Mouse (Mus musculus) C2C12 (cell line): ENCODE measurements around the gene Mcub. TPM values are rescaled to one million over a fixed set of nuclear protein-coding genes. Genes with fewer than 3 reads are reported as not detected.

ENCODE experiments used
- H3K27me3 ChIP-seq: one replicate; pipeline ENCODE4 v1.6.1; 2011; ENCODE audit not compliant: control insufficient read depth, insufficient read depth, insufficient read length
- H3K36me3 ChIP-seq: one replicate; pipeline ENCODE4 v1.6.1; 2011; ENCODE audit not compliant: control insufficient read depth, insufficient read depth
- H3K4me3 ChIP-seq: one replicate; pipeline ENCODE4 v1.5.1; 2011; ENCODE audit warnings: mild to moderate bottlenecking, control low read depth; ENCODE audit not compliant: poor library complexity, insufficient read depth, severe bottlenecking
- H3K79me2 ChIP-seq: one replicate; pipeline ENCODE4 v1.6.1; 2011; ENCODE audit not compliant: control insufficient read depth, insufficient read depth
- H3K79me3 ChIP-seq: one replicate; pipeline ENCODE4 v1.6.1; 2011; ENCODE audit warnings: low read depth, control low read depth
- H3ac ChIP-seq: one replicate; pipeline ENCODE3; 2011; ENCODE audit warnings: low read depth; ENCODE audit not compliant: control insufficient read depth, insufficient read length
- CEBPB ChIP-seq: IDR thresholded peaks from one replicate; pipeline ENCODE4 v1.6.1; 2011; ENCODE audit warnings: low read depth, mild to moderate bottlenecking, control low read depth, moderate library complexity
- CTCF ChIP-seq: IDR thresholded peaks from one replicate; pipeline ENCODE4 v1.5.1; 2011; ENCODE audit not compliant: control insufficient read depth, insufficient read depth, insufficient read length
- FOSL1 ChIP-seq: IDR thresholded peaks from one replicate; pipeline ENCODE4 v1.8.0; 2011; ENCODE audit warnings: mild to moderate bottlenecking, low read length; ENCODE audit not compliant: poor library complexity, insufficient read depth, severe bottlenecking
- MAX ChIP-seq: IDR thresholded peaks from one replicate; pipeline ENCODE4 v1.6.1; 2011; ENCODE audit warnings: mild to moderate bottlenecking, control low read depth
- MYOD1 ChIP-seq: IDR thresholded peaks from one replicate; pipeline ENCODE4 v1.6.1; 2011; ENCODE audit warnings: low read depth; ENCODE audit not compliant: control insufficient read depth, insufficient read length
- MYOG ChIP-seq: IDR thresholded peaks from one replicate; pipeline ENCODE4 v1.6.1; 2011; ENCODE audit not compliant: control insufficient read depth, insufficient read length; ENCODE audit errors: extremely low read depth
- USF1 ChIP-seq: IDR thresholded peaks from one replicate; pipeline ENCODE4 v1.6.1; 2011; ENCODE audit warnings: low read depth, mild to moderate bottlenecking, control low read depth, moderate library complexity
- long read RNA-seq, 2 experiments: library from polyadenylated mRNA; unstranded; transcript quantifications; one replicate each; pipeline ENCODE4 v2.0.0; 2019 to 2020
- polyA plus RNA-seq: library from polyadenylated mRNA; unstranded; fragments of >200 nt; fragmentation: generic; extraction: Trizol; gene quantifications from one replicate; pipeline ENCODE4 v1.2.1, GENCODE M21; 2012; ENCODE audit warnings: missing spikeins

The Mcub gene
- polyA plus RNA-seq = 11.0 TPM
- long read RNA-seq, experiment 1, transcript Mcub-201 (8 exons, 1,318 nt) = major isoform, 41 of 58 reads
- long read RNA-seq, experiment 1, transcript Mcub-204 (7 exons, 1,005 nt) = minor isoform, 5 of 58 reads
- long read RNA-seq, experiment 1, partial matches to known transcripts = 6 of 58 reads
- long read RNA-seq, experiment 1, other reads (novel, unspliced or antisense) = 6 of 58 reads
- long read RNA-seq, experiment 2, transcript Mcub-201 (8 exons, 1,318 nt) = major isoform, 38 of 46 reads
- long read RNA-seq, experiment 2, partial matches to known transcripts = 0 of 46 reads
- long read RNA-seq, experiment 2, other reads (novel, unspliced or antisense) = 7 of 46 reads

GRCm38 (mm10) chr3:129969432-129970395 lies at the start of gene Mcub:
Gene Mcub, minus strand, starts transcription at chr3:129970206.
- Histone ChIP-seq H3K27me3 (no peaks in the 10 kb centered on the region), H3K79me2 (no peaks in the 10 kb centered on the region), H3K4me3 (peak within 1 kb of the TSS; percentile 23), H3K79me3 (no peaks in the 10 kb centered on the region), H3K36me3 (no peaks in the 10 kb centered on the region), H3ac (peak within 1 kb of the TSS; percentile 61)
- TF ChIP-seq MYOD1 (no peak), USF1 (no peak), CEBPB (peak; percentile 2), MYOG (no peak), CTCF (no peak), MAX (no peak), FOSL1 (no peak)

- Histone ChIP-seq H3K79me2 (peaks cover 16% of the 10 kb centered on the region), H3K36me3 (peaks cover 47% of the 10 kb centered on the region), H3ac (no peak overlapping the region), H3K79me3 (peaks cover 9% of the 10 kb centered on the region), H3K4me3 (no peak overlapping the region), H3K27me3 (no peaks in the 10 kb centered on the region)
- TF ChIP-seq MYOG = no peak
These were observed 42.9 kb upstream of the Mcub start for GRCm38 (mm10) chr3:130012943-130013342.

- Histone ChIP-seq H3K4me3 (no peak overlapping the region), H3K27me3 (no peaks in the 10 kb centered on the region), H3K36me3 (peaks cover 41% of the 10 kb centered on the region), H3ac (no peak overlapping the region), H3K79me3 (peaks cover 5% of the 10 kb centered on the region), H3K79me2 (peaks cover 16% of the 10 kb centered on the region)
- no peak for TF ChIP-seq MAX
- no peak for TF ChIP-seq USF1
- TF ChIP-seq MYOG = no peak
- TF ChIP-seq MYOD1 = no peak
- no peak for TF ChIP-seq CEBPB
- no peak for TF ChIP-seq CTCF
- TF ChIP-seq FOSL1 = no peak
These were observed 41.2 kb upstream of the Mcub start for GRCm38 (mm10) chr3:130011236-130011635.

DNA sequence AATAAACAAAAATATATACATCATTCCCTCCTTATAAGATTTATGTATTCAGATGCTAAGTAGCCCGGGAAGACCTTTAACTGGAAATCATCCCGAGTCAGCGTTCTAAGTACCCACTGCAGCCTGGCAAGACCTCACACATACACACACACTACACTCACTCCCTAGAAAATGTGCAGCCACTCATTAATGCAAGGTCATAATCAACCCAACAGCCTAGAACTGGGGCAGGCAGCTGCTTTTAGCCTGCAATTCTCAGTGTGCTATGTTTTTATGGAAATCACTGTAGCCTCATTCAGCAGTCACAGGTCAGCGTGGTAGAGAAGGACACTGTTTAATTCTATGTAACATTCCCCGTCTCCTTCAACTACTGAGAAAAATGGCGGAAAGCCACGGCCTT lies 36.1 kb upstream of the Mcub start:
- H3K36me3 ChIP-seq = peaks cover 68% of the 10 kb centered on the region
- no peak overlapping the region for H3K4me3 ChIP-seq
- H3K27me3 ChIP-seq = no peaks in the 10 kb centered on the region
- no peak overlapping the region for H3ac ChIP-seq
- H3K79me2 ChIP-seq = no peaks in the 10 kb centered on the region
- TF ChIP-seq MAX (no peak), CTCF (no peak), FOSL1 (no peak), CEBPB (no peak)
- no peaks in the 10 kb centered on the region for H3K79me3 ChIP-seq

DNA sequence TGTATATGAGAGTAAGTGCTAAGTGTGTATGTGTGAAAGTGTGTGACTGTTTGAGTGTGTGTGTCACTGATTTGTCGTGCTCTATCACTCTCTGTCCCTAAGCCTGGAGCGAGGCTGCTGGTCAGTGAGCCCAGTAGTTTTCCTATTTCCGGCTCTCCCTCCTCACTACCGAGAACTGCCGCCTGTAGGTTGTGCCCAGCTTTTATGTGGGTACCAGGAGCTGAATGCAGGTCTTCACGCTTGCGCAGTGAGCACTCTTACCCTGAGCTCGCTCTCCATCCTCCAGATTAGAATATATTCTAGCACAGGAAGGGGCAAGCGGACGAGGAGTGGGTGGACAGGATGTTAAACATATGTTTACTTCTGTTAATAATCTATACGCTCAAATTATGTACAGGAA lies 30.9 kb upstream of the Mcub start:
- no peak overlapping the region for H3ac ChIP-seq

GRCm38 (mm10) chr3:129998526-129998925 lies 28.5 kb upstream of the Mcub start:
- Histone ChIP-seq H3K4me3 (no peak overlapping the region), H3ac (no peak overlapping the region), H3K79me2 (no peaks in the 10 kb centered on the region), H3K27me3 (no peaks in the 10 kb centered on the region), H3K36me3 (peaks cover 67% of the 10 kb centered on the region), H3K79me3 (no peaks in the 10 kb centered on the region)
- TF ChIP-seq FOSL1 (no peak), MAX (no peak), CEBPB (no peak), MYOG (no peak), CTCF (no peak), USF1 (no peak), MYOD1 (no peak)

More for the DNA sequence above, 30.9 kb upstream of the Mcub start:
- H3K36me3 ChIP-seq = peaks cover 62% of the 10 kb centered on the region
- no peaks in the 10 kb centered on the region for H3K79me3 ChIP-seq
- TF ChIP-seq MYOD1 (no peak), MYOG (no peak), USF1 (no peak), FOSL1 (no peak)
- H3K79me2 ChIP-seq = no peaks in the 10 kb centered on the region
- no peaks in the 10 kb centered on the region for H3K27me3 ChIP-seq
- no peak overlapping the region for H3K4me3 ChIP-seq
